Mouse (Mus musculus) liver, embryonic 14.5 days (tissue): ENCODE measurements around the gene Apol7e. TPM values are rescaled to one million over a fixed set of nuclear protein-coding genes. Genes with fewer than 3 reads are reported as not detected.
"Not testable (repeated sequence)": the region's sequence is repeated elsewhere in the genome, so short reads cannot be mapped to it uniquely, and the experiment has no call there.

Experiments used
- ATAC-seq: fragments of 200-750 bp; cut with Nextera tagmentation; 2 replicates; pipeline ENCODE4 v1.8.0; 2017; ENCODE audit warnings: moderate number of reproducible peaks, mild to moderate bottlenecking, moderate library complexity; ENCODE audit not compliant: insufficient read depth
- DNase-seq, 3 experiments: peaks; one replicate each; pipeline ENCODE4 v3.0.0-alpha.2; 2012 to 2013; ENCODE audit warnings: low read depth in 3 of 3, low spot score in 3 of 3
- H3K27ac ChIP-seq: fragments of 300-500 bp; sonication (generic); 2 replicates; pipeline ENCODE4 v1.5.1; 2014; ENCODE audit warnings: moderate library complexity, mild to moderate bottlenecking, control low read depth, inconsistent platforms
- H3K27me3 ChIP-seq: fragments of 300-500 bp; sonication (generic); 2 replicates; pipeline ENCODE4 v1.6.1; 2014; ENCODE audit warnings: mild to moderate bottlenecking, low read length, moderate library complexity; ENCODE audit not compliant: control insufficient read depth, insufficient read depth
- H3K36me3 ChIP-seq: fragments of 300-500 bp; sonication (generic); replicated peaks from 2 replicates; pipeline ENCODE4 v1.6.1; 2014; ENCODE audit warnings: low read depth; ENCODE audit not compliant: control insufficient read depth, insufficient read depth
- H3K4me1 ChIP-seq, 2 experiments: fragments of 200-500 bp in 1 of 2; fragments of 300-500 bp in 1 of 2; sonication (generic) in 1 of 2; replicated peaks; 2 replicates each; pipeline ENCODE4 v1.6.1; 2012 to 2014; ENCODE audit warnings: antibody characterized with exemption in 1 of 2, inconsistent platforms in 1 of 2, low read length in 1 of 2; ENCODE audit not compliant: control insufficient read depth in 2 of 2, insufficient read depth in 2 of 2
- H3K4me2 ChIP-seq: fragments of 300-500 bp; sonication (generic); 2 replicates; pipeline ENCODE4 v1.6.1; 2014; ENCODE audit warnings: low read depth, mild to moderate bottlenecking, control low read depth, moderate library complexity
- H3K4me3 ChIP-seq, 2 experiments: fragments of 200-500 bp in 1 of 2; fragments of 300-500 bp in 1 of 2; sonication (generic) in 1 of 2; 2 replicates each; pipeline ENCODE4 v1.5.1; 2012 to 2014; ENCODE audit warnings: low read depth in 2 of 2, low read length in 2 of 2, mild to moderate bottlenecking in 2 of 2, control low read depth in 1 of 2, inconsistent platforms in 1 of 2, moderate library complexity in 1 of 2; ENCODE audit not compliant: insufficient read depth in 1 of 2
- H3K9ac ChIP-seq: fragments of 300-500 bp; sonication (generic); replicated peaks from 2 replicates; pipeline ENCODE4 v1.6.1; 2014; ENCODE audit warnings: mild to moderate bottlenecking, control low read depth, moderate library complexity
- H3K9me3 ChIP-seq: fragments of 300-500 bp; sonication (generic); 2 replicates; pipeline ENCODE4 v1.6.1; 2016; ENCODE audit warnings: low read length, mixed read lengths; ENCODE audit not compliant: control insufficient read depth
- CTCF ChIP-seq: IDR thresholded peaks from 2 replicates; pipeline ENCODE4 v1.5.1; 2016; ENCODE audit warnings: antibody characterized with exemption, low read depth, control low read depth
- WGBS: fragments of 180-500 bp; shearing (Covaris S2); extraction: QIAGEN DNeasy Blood & Tissue Kit; methylation state at CpG from one replicate; pipeline ENCODE4 v1.1.7; 2014; ENCODE audit not compliant: insufficient replicate concordance; 5-methylcytosine and 5-hydroxymethylcytosine counted together
- polyA plus RNA-seq, 2 experiments: library from polyadenylated mRNA; depleted of rRNA in 1 of 2; stranded (reverse) in 1 of 2; unstranded in 1 of 2; fragments of >200 nt; fragmentation: Nextera tagmentation in 1 of 2; extraction: Ambion mirVana in 1 of 2; gene quantifications; 2 replicates each; pipeline versions ENCODE4 v1.2.1 to v1.2.3; 2012 to 2014

Gene Apol7e
- 0.02 TPM in 1 of 2 replicates, not detected in the other for polyA plus RNA-seq (2012; rRNA removed)
- polyA plus RNA-seq (2014; fragmentation: Nextera tagmentation; extraction: Ambion mirVana): not detected in 2 replicates

- not testable (repeated sequence) for H3K27ac ChIP-seq, H3K36me3 ChIP-seq, H3K4me1 ChIP-seq, H3K4me3 ChIP-seq, H3K9me3 ChIP-seq, H3K27me3 ChIP-seq, DNase-seq, H3K9ac ChIP-seq, H3K4me2 ChIP-seq, ATAC-seq
- WGBS: 44% methylated on average over 4 of the region's 4 CpGs
Observed at GRCm38 (mm10) chr15:77698656-77699055, at the start of gene Apol7e. Apol7e (plus strand) TSS chr15:77698857.

GRCm38 (mm10) chr15:77651143-77651542, 47.5 kb upstream of the Apol7e start:
- H3K27ac ChIP-seq, DNase-seq, H3K4me2 ChIP-seq, H3K36me3 ChIP-seq, H3K4me3 ChIP-seq, H3K9me3 ChIP-seq, H3K9ac ChIP-seq, H3K4me1 ChIP-seq, ATAC-seq, H3K27me3 ChIP-seq: not testable (repeated sequence)

GRCm38 (mm10) chr15:77659773-77660172, 38.9 kb upstream of the Apol7e start:
- not testable (repeated sequence) for H3K4me1 ChIP-seq, DNase-seq, H3K27me3 ChIP-seq, ATAC-seq, H3K36me3 ChIP-seq, H3K4me3 ChIP-seq, H3K4me2 ChIP-seq, H3K27ac ChIP-seq, H3K9ac ChIP-seq, H3K9me3 ChIP-seq
- 28% methylated on average over 1 of the region's 1 CpGs for WGBS

- not testable (repeated sequence) for H3K9ac ChIP-seq, H3K4me1 ChIP-seq, ATAC-seq, H3K9me3 ChIP-seq, H3K27me3 ChIP-seq, H3K36me3 ChIP-seq, H3K4me2 ChIP-seq, DNase-seq, H3K27ac ChIP-seq, H3K4me3 ChIP-seq
- WGBS: 45% methylated on average over 2 of the region's 2 CpGs
Observed at GRCm38 (mm10) chr15:77661841-77662240, 36.8 kb upstream of the Apol7e start.

GRCm38 (mm10) chr15:77674081-77674480, 24.6 kb upstream of the Apol7e start:
- H3K4me2 ChIP-seq, H3K4me3 ChIP-seq, H3K4me1 ChIP-seq, H3K36me3 ChIP-seq, DNase-seq, H3K9ac ChIP-seq, H3K9me3 ChIP-seq, H3K27me3 ChIP-seq, H3K27ac ChIP-seq, ATAC-seq: not testable (repeated sequence)
- WGBS: 52% methylated on average over 1 of the region's 1 CpGs

GRCm38 (mm10) chr15:77683944-77684343, 14.7 kb upstream of the Apol7e start:
- not testable (repeated sequence) for H3K27me3 ChIP-seq, H3K9ac ChIP-seq, H3K4me3 ChIP-seq, DNase-seq, H3K27ac ChIP-seq, H3K4me1 ChIP-seq, H3K36me3 ChIP-seq, H3K4me2 ChIP-seq, ATAC-seq, H3K9me3 ChIP-seq
- 9% methylated on average over 7 of the region's 11 CpGs for WGBS
- TF ChIP-seq CTCF: peak; percentile 73

GRCm38 (mm10) chr15:77691532-77692311, 6.9 kb upstream of the Apol7e start:
- H3K4me2 ChIP-seq: not testable (repeated sequence)

More at GRCm38 (mm10) chr15:77691532-77692311, 6.9 kb upstream of the Apol7e start:
- 7% methylated on average over 19 of the region's 20 CpGs for WGBS
- not testable (repeated sequence) for H3K4me3 ChIP-seq, H3K9ac ChIP-seq, H3K4me1 ChIP-seq, H3K27me3 ChIP-seq, H3K36me3 ChIP-seq, H3K9me3 ChIP-seq, DNase-seq, H3K27ac ChIP-seq, ATAC-seq
